Mouse (Mus musculus): ENCODE measurements around the gene Yaf2. TPM values are rescaled to one million over a fixed set of nuclear protein-coding genes. Genes with fewer than 3 reads are reported as not detected.
"Not testable (repeated sequence)": the region's sequence is repeated elsewhere in the genome, so short reads cannot be mapped to it uniquely, and the experiment has no call there.

Gene Yaf2
- polyA plus RNA-seq, 1 experiment from 2014 or later = 85.6 TPM

DNA sequence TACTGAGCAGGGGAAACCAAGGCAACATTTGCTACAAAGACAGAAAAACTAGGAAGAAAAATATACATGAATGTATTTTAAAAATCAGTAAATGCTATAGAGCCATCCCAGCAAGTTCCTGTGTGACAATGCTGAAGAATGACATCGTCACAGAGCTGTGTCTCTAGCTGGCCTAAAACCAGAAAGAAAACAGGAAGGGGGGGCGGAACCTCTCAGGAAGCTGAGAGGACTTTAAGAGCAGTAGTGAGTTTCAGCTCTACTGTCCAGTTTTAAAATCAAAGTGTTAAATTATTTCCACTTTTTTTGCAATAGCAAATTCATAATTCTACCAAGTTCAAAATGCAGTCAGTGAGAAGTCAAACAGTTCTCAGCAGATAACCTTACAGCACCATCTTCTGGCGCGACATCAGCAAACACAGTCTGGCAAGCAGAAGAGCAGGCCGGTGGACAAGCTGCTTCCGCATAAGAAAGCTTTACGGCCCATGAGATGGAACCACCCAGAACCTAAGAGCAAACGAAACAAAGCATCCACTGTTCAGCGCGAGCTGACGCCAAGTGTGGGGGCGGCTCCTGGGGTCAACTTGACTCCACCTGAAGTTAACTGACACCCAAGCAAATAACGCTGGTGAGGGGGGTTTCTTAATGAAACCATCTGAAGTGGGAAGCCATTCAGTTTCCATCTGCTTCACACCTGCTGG is 85.0 kb downstream of the Yaf2 start:
- peaks cover 4% of the 10 kb centered on the region for H3K36me3 ChIP-seq (ENCODE audit: control insufficient read depth, insufficient read depth, low read length)
- H3K4me1 ChIP-seq (ENCODE audit: control insufficient read depth, insufficient read depth, low read depth, low read length) = no peaks in the 10 kb centered on the region
- no peak overlapping the region for H3K4me2 ChIP-seq (ENCODE audit: low read length)
- H3K9ac ChIP-seq (ENCODE audit: low read depth, low read length) = no peak overlapping the region
- no peaks in the 10 kb centered on the region for H3K9me3 ChIP-seq (ENCODE audit: control insufficient read depth, low read length)
- no peak for ATAC-seq
- WGBS = 65% methylated on average over 13 of the region's 13 CpGs
- no peak overlapping the region for H3K27ac ChIP-seq (ENCODE audit: low read depth, low read length)
- H3K27me3 ChIP-seq (replicated peaks; ENCODE audit: control insufficient read depth, insufficient read depth, low read length) = no peaks in the 10 kb centered on the region
- no peak overlapping the region for H3K4me3 ChIP-seq (ENCODE audit: low read length)

GRCm38 (mm10) chr15:93243202-93243601 is 93.5 kb downstream of the Yaf2 start:
- WGBS = 59% methylated on average over 10 of the region's 10 CpGs

DNA sequence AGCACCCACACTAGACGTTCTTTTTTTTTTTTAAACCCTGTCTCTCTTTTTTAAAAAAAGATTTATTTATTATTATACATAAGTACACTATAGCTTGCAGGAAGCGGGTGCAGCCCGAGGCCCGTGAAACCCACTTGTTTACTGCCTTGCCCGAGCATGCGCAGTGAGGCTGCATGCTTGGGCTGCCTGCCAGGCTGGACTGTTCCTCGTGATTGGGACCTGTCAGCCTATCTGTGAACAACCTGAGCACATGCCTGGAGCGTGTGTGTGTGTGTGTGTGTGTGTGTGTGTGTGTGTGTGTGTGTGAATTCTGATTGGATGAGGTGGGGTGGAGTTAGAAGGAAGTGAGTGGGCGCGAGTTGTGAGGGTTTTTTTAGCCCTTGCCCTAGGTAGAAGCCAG is 100.3 kb downstream of the Yaf2 start:
- H3K4me1 ChIP-seq (ENCODE audit: control insufficient read depth, insufficient read depth, low read depth, low read length); H3K36me3 ChIP-seq (ENCODE audit: control insufficient read depth, insufficient read depth, low read length); H3K4me3 ChIP-seq (ENCODE audit: low read length); H3K4me2 ChIP-seq (ENCODE audit: low read length); H3K9ac ChIP-seq (ENCODE audit: low read depth, low read length); H3K27ac ChIP-seq (ENCODE audit: low read depth, low read length); ATAC-seq; H3K27me3 ChIP-seq (replicated peaks; ENCODE audit: control insufficient read depth, insufficient read depth, low read length): not testable (repeated sequence)
- WGBS = 94% methylated on average over 10 of the region's 10 CpGs
- H3K9me3 ChIP-seq (ENCODE audit: control insufficient read depth, low read length) = peaks cover 10% of the 10 kb centered on the region

More at GRCm38 (mm10) chr15:93243202-93243601, 93.5 kb downstream of the Yaf2 start:
- Histone ChIP-seq H3K36me3 (ENCODE audit: control insufficient read depth, insufficient read depth, low read length) (peaks cover 3% of the 10 kb centered on the region), H3K9me3 (ENCODE audit: control insufficient read depth, low read length) (no peaks in the 10 kb centered on the region), H3K9ac (ENCODE audit: low read depth, low read length) (no peak overlapping the region), H3K4me3 (ENCODE audit: low read length) (no peak overlapping the region), H3K4me1 (ENCODE audit: control insufficient read depth, insufficient read depth, low read depth, low read length) (no peaks in the 10 kb centered on the region), H3K27ac (ENCODE audit: low read depth, low read length) (no peak overlapping the region), H3K27me3 (replicated peaks; ENCODE audit: control insufficient read depth, insufficient read depth, low read length) (no peaks in the 10 kb centered on the region), H3K4me2 (ENCODE audit: low read length) (no peak overlapping the region)
- ATAC-seq = no peak

Other genes starting within 250 kb of the Yaf2 start
- 4.3 and 5.7 TPM in 2 replicates for gene Gxylt1, start 61.8 kb downstream of the Yaf2 start, polyA plus RNA-seq (2015; fragmentation: Nextera tagmentation; extraction: Ambion mirVana)
- 139 and 147 TPM in 2 replicates for gene Zcrb1, start 61.4 kb upstream of the Yaf2 start, polyA plus RNA-seq (2015; fragmentation: Nextera tagmentation; extraction: Ambion mirVana)
- 36.6 and 36.7 TPM in 2 replicates for gene Pphln1, start 61.4 kb upstream of the Yaf2 start, polyA plus RNA-seq (2015; fragmentation: Nextera tagmentation; extraction: Ambion mirVana)